In the genomic region with DNA sequence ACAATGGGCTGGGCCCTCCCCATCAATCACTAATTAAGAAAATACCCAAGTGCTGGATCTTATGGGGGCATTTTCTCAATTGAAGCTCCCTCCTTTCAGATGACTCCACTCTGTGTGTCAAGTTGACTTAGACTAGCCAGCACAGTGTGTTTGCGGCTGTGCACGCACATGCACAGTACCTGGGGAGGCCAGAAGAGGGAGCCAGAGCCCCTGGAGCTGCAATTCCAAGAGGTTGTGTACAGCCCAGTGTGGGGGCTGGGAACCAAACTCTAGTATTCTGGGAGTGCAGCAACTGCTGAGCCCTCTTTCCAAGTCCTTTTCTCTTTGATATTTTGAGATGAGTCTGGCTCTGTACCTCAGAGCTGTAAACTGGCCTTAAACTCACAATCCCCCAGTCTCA, we compare ENCODE assay signal across 17 mouse cellular contexts. TPM values are rescaled to one million over a fixed set of nuclear protein-coding genes. Genes with fewer than 3 reads are reported as not detected.
DNase-seq lines count a peak whose midpoint lies in the region; ATAC-seq and TF ChIP-seq lines count a peak whose summit lies in the region.
"Had no signal": no experiment of that assay in that cellular context is flagged by ENCODE, and none has a peak within 500 bp of the region (broad histone marks: within the 10 kb centered on the region; RNA-seq: fewer than 3 reads in every experiment).

No protein-coding gene starts in this region.

- no peak for DNase-seq in kidney, postnatal 0 days (ENCODE audit: low spot score)
- DNase-seq in kidney, adult 8-10 months: no peak
- DNase-seq in A20 (ENCODE audit: low read depth, low spot score): peak; percentile 48
- DNase-seq in adrenal gland, postnatal 25 days: no peak
- DNase-seq in left cerebral cortex, adult 11 months (ENCODE audit: low spot score): no peak
- DNase-seq in gastrocnemius, postnatal 25 days: no peak
- DNase-seq: cerebellum, adult 11-12 months; heart, adult 11 months; heart, postnatal 4 days; lung, adult 2 months had no signal

- TF ChIP-seq POLR2A in embryonic fibroblast, embryonic 13.5 days (IDR thresholded peaks at IDR 0.05; ENCODE audit: low read depth, low read length): no peak

- no peak overlapping the region for H3K9ac ChIP-seq in kidney, postnatal 0 days (ENCODE audit: low read depth, low read length)
- H3K9ac ChIP-seq: embryonic facial prominence, embryonic 12.5 days; forebrain, embryonic 15.5 days; kidney, embryonic 15.5 days; neural tube, embryonic 12.5 days had no signal

- WGBS in kidney, postnatal 0 days: 91% methylated on average over 2 of the region's 2 CpGs

- H3K36me3 ChIP-seq in kidney, postnatal 0 days (ENCODE audit: insufficient read depth, low read length): peaks cover 17% of the 10 kb centered on the region
- H3K36me3 ChIP-seq in E14TG2a.4 (ENCODE audit: insufficient read depth, low read length): peaks cover 31% of the 10 kb centered on the region

- no peak overlapping the region for H3K4me3 ChIP-seq in kidney, postnatal 0 days (replicated peaks; ENCODE audit: low read depth, low read length)
- no peak overlapping the region for H3K4me3 ChIP-seq in E14TG2a.4 (replicated peaks; ENCODE audit: low read length)
- H3K4me3 ChIP-seq in embryonic fibroblast, embryonic 13.5 days (ENCODE audit: insufficient read depth, low read length): no peak overlapping the region
- H3K4me3 ChIP-seq: embryonic facial prominence, embryonic 12.5 days; forebrain, embryonic 15.5 days; kidney, embryonic 15.5 days; neural tube, embryonic 12.5 days had no signal

- ATAC-seq in kidney, postnatal 0 days (replicated peaks; ENCODE audit: low FRiP score, low read depth): no peak
- ATAC-seq: forebrain, embryonic 15.5 days had no signal

- H3K4me1 ChIP-seq in kidney, postnatal 0 days (replicated peaks; ENCODE audit: insufficient read depth, low read length): no peaks in the 10 kb centered on the region
- H3K4me1 ChIP-seq in E14TG2a.4 (replicated peaks; ENCODE audit: low read depth, low read length): peaks cover 33% of the 10 kb centered on the region
- H3K4me1 ChIP-seq in embryonic fibroblast, embryonic 13.5 days (ENCODE audit: control insufficient read depth, insufficient read depth, low read length): no peaks in the 10 kb centered on the region

- H3K27ac ChIP-seq in kidney, postnatal 0 days: no peak overlapping the region
- no peak overlapping the region for H3K27ac ChIP-seq in embryonic fibroblast, embryonic 13.5 days (ENCODE audit: insufficient read depth, low read length)
- H3K27ac ChIP-seq: embryonic facial prominence, embryonic 12.5 days; forebrain, embryonic 15.5 days; kidney, embryonic 15.5 days; neural tube, embryonic 12.5 days had no signal

- peak; percentile 46 for TF ChIP-seq CTCF in kidney, postnatal 0 days (IDR thresholded peaks at IDR 0.05; ENCODE audit: low read depth)
- TF ChIP-seq CTCF in E14TG2a.4 (conservative IDR thresholded peaks at IDR 0.05; ENCODE audit: low read length): peak; percentile 93
- TF ChIP-seq CTCF in embryonic fibroblast, embryonic 13.5 days (IDR thresholded peaks at IDR 0.05; ENCODE audit: borderline replicate concordance, insufficient read depth, low read length): peak; percentile 22; the same call in 1 of the 2 replicates

- no peaks in the 10 kb centered on the region for H3K9me3 ChIP-seq in kidney, postnatal 0 days (replicated peaks; ENCODE audit: low read length)
- peaks cover 3% of the 10 kb centered on the region; the same call in 1 of the 2 replicates for H3K9me3 ChIP-seq in E14TG2a.4 (ENCODE audit: low read length)
- H3K9me3 ChIP-seq: forebrain, embryonic 15.5 days; kidney, embryonic 15.5 days; neural tube, embryonic 12.5 days had no signal

- no peak overlapping the region for H3K4me2 ChIP-seq in kidney, postnatal 0 days (ENCODE audit: low read length)
- H3K4me2 ChIP-seq: embryonic facial prominence, embryonic 12.5 days; forebrain, embryonic 15.5 days; kidney, embryonic 15.5 days; midbrain, embryonic 11.5 days; neural tube, embryonic 12.5 days had no signal

- no peaks in the 10 kb centered on the region for H3K27me3 ChIP-seq in kidney, postnatal 0 days (ENCODE audit: insufficient read depth, low read length)
- no peaks in the 10 kb centered on the region for H3K27me3 ChIP-seq in E14TG2a.4 (ENCODE audit: insufficient read depth, low read length)
- H3K27me3 ChIP-seq: embryonic facial prominence, embryonic 12.5 days; forebrain, embryonic 15.5 days; kidney, embryonic 15.5 days; neural tube, embryonic 12.5 days had no signal

RNA-seq across cellular contexts. Expression of a gene that starts 5.1 kb away (rescaled TPM):
- polyA plus RNA-seq in kidney, postnatal 0 days (2015; fragmentation: Nextera tagmentation; extraction: Ambion mirVana): 30.6 and 31.9 TPM in 2 replicates
- polyA plus RNA-seq in embryonic fibroblast, embryonic 13.5 days (2011; ENCODE audit: insufficient read length, low read depth, missing spikeins): 12.3 and 16.6 TPM in 2 replicates
- total RNA-seq in adrenal gland, postnatal 25 days (2021): 35.9 and 53.3 TPM in 2 replicates
- 10 to 100 TPM; 16.4 to 18.2 TPM for total RNA-seq in gastrocnemius, postnatal 25 days (2021)

RNA-seq across cellular contexts. Expression of a gene that starts 20.6 kb away (rescaled TPM):
- 660 and 674 TPM in 2 replicates for polyA plus RNA-seq in kidney, postnatal 0 days (2015; fragmentation: Nextera tagmentation; extraction: Ambion mirVana)
- 122 and 124 TPM in 2 replicates for polyA plus RNA-seq in embryonic fibroblast, embryonic 13.5 days (2011; ENCODE audit: insufficient read length, low read depth, missing spikeins)
- total RNA-seq in adrenal gland, postnatal 25 days (2021): 452 and 458 TPM in 2 replicates
- total RNA-seq in gastrocnemius, postnatal 25 days (2021): 100 to 1,000 TPM; 613 to 621 TPM

RNA-seq across cellular contexts. Expression of a gene that starts 28.6 kb away (rescaled TPM):
- polyA plus RNA-seq in kidney, postnatal 0 days (2015; fragmentation: Nextera tagmentation; extraction: Ambion mirVana): 330 and 339 TPM in 2 replicates
- 108 and 200 TPM in 2 replicates for polyA plus RNA-seq in embryonic fibroblast, embryonic 13.5 days (2011; ENCODE audit: insufficient read length, low read depth, missing spikeins)
- total RNA-seq in adrenal gland, postnatal 25 days (2021): 10.7 and 11.1 TPM in 2 replicates
- 10 to 100 TPM; 11.9 to 13.3 TPM for total RNA-seq in gastrocnemius, postnatal 25 days (2021)

Comparison
In these comparisons a context has a peak if more than half of its experiments do, and no peak if none do; other contexts are left out.
1. CTCF ChIP-seq: peak in every context shown above with its lines; median percentile 93 in E14TG2a.4; 46 in kidney, postnatal 0 days; 22 in embryonic fibroblast, embryonic 13.5 days.